Mouse (Mus musculus) liver, postnatal 0 days (tissue): ENCODE results near the gene Zfp575.

ENCODE experiments used
- CTCF ChIP-seq: sonication (generic); IDR thresholded peaks from 2 replicates; pipeline ENCODE4 v1.5.1; 2016; ENCODE audit warnings: antibody characterized with exemption, low read depth
- EP300 ChIP-seq: IDR thresholded peaks from 2 replicates; pipeline ENCODE4 v1.6.1; 2016; ENCODE audit warnings: antibody characterized with exemption, low read depth, mild to moderate bottlenecking

GRCm38 (mm10) chr7:24619671-24620397 lies 32.4 kb upstream of the Zfp575 start:
- TF ChIP-seq CTCF: 0 out of 2 replicates have a peak, but pooled peaks have one; percentile 6
- TF ChIP-seq EP300: no peak
